In genomic region chr10:49497302-49497701, GRCm38 (mm10) we compare ENCODE assay signal across 23 mouse cellular contexts.
DNase-seq lines count a peak whose midpoint lies in the region; ATAC-seq lines count a peak whose summit lies in the region.
"Had no signal": no experiment of that assay in that cellular context is flagged by ENCODE, and none has a peak within 500 bp of the region (broad histone marks: within the 10 kb centered on the region; RNA-seq: fewer than 3 reads in every experiment).

No protein-coding gene starts in this region.

- no peak overlapping the region for H3K4me2 ChIP-seq in forebrain, embryonic 13.5 days
- no peak overlapping the region for H3K4me2 ChIP-seq in forebrain, embryonic 11.5 days (ENCODE audit: low read depth, low read length, severe bottlenecking)
- no peak overlapping the region for H3K4me2 ChIP-seq in forebrain, embryonic 15.5 days (replicated peaks)
- no peak overlapping the region for H3K4me2 ChIP-seq in forebrain, embryonic 12.5 days
- no peak overlapping the region for H3K4me2 ChIP-seq in forebrain, embryonic 16.5 days (ENCODE audit: low read length)
- H3K4me2 ChIP-seq: embryonic facial prominence, embryonic 12.5 days had no signal

- H3K9ac ChIP-seq in forebrain, embryonic 13.5 days: no peak overlapping the region
- H3K9ac ChIP-seq in forebrain, embryonic 11.5 days (ENCODE audit: low read length): no peak overlapping the region
- no peak overlapping the region for H3K9ac ChIP-seq in forebrain, embryonic 15.5 days (replicated peaks)
- H3K9ac ChIP-seq in forebrain, embryonic 12.5 days: no peak overlapping the region
- H3K9ac ChIP-seq in forebrain, embryonic 16.5 days (replicated peaks; ENCODE audit: low read depth, low read length): no peak overlapping the region
- H3K9ac ChIP-seq: embryonic facial prominence, embryonic 12.5 days had no signal

- H3K9me3 ChIP-seq in forebrain, embryonic 13.5 days (replicated peaks): no peaks in the 10 kb centered on the region
- no peaks in the 10 kb centered on the region for H3K9me3 ChIP-seq in forebrain, embryonic 11.5 days (ENCODE audit: control insufficient read depth, low read length)
- H3K9me3 ChIP-seq in forebrain, embryonic 15.5 days: no peaks in the 10 kb centered on the region
- no peaks in the 10 kb centered on the region for H3K9me3 ChIP-seq in forebrain, embryonic 12.5 days
- no peaks in the 10 kb centered on the region for H3K9me3 ChIP-seq in forebrain, embryonic 16.5 days (ENCODE audit: control insufficient read depth, low read length)
- H3K9me3 ChIP-seq: embryonic facial prominence, embryonic 10.5 days; embryonic facial prominence, embryonic 12.5 days; G1E had no signal

- no peaks in the 10 kb centered on the region for H3K27me3 ChIP-seq in forebrain, embryonic 13.5 days
- H3K27me3 ChIP-seq in forebrain, embryonic 11.5 days (ENCODE audit: control insufficient read depth, insufficient read depth, low read length): no peaks in the 10 kb centered on the region
- no peaks in the 10 kb centered on the region for H3K27me3 ChIP-seq in forebrain, embryonic 15.5 days
- no peaks in the 10 kb centered on the region for H3K27me3 ChIP-seq in forebrain, embryonic 12.5 days
- no peaks in the 10 kb centered on the region for H3K27me3 ChIP-seq in forebrain, embryonic 16.5 days (replicated peaks; ENCODE audit: control insufficient read depth, insufficient read depth, low read length)
- H3K27me3 ChIP-seq: CH12.LX; embryonic facial prominence, embryonic 12.5 days had no signal

- peaks cover 6% of the 10 kb centered on the region; the same call in 1 of the 2 replicates for H3K36me3 ChIP-seq in forebrain, embryonic 13.5 days (ENCODE audit: poor library complexity, severe bottlenecking)
- H3K36me3 ChIP-seq in forebrain, embryonic 11.5 days (ENCODE audit: control insufficient read depth, insufficient read depth, low read length): no peaks in the 10 kb centered on the region
- H3K36me3 ChIP-seq in forebrain, embryonic 15.5 days: no peaks in the 10 kb centered on the region
- no peaks in the 10 kb centered on the region for H3K36me3 ChIP-seq in forebrain, embryonic 12.5 days (replicated peaks)
- no peaks in the 10 kb centered on the region for H3K36me3 ChIP-seq in forebrain, embryonic 16.5 days (ENCODE audit: control insufficient read depth, insufficient read depth)
- H3K36me3 ChIP-seq: embryonic facial prominence, embryonic 10.5 days; embryonic facial prominence, embryonic 12.5 days; G1E had no signal

- H3K27ac ChIP-seq in forebrain, embryonic 13.5 days: no peak overlapping the region
- no peak overlapping the region for H3K27ac ChIP-seq in forebrain, embryonic 11.5 days (ENCODE audit: low read depth, low read length)
- no peak overlapping the region for H3K27ac ChIP-seq in forebrain, embryonic 15.5 days (replicated peaks)
- H3K27ac ChIP-seq in forebrain, embryonic 12.5 days: no peak overlapping the region
- no peak overlapping the region for H3K27ac ChIP-seq in forebrain, embryonic 16.5 days (ENCODE audit: low read length)
- H3K27ac ChIP-seq: embryonic facial prominence, embryonic 10.5 days; embryonic facial prominence, embryonic 12.5 days had no signal

- peak; percentile 16; the same call in 1 of the 2 replicates for ATAC-seq in forebrain, embryonic 13.5 days
- no peak for ATAC-seq in forebrain, embryonic 11.5 days (replicated peaks; ENCODE audit: low FRiP score)
- 0 out of 2 replicates have a peak, but pooled peaks have one; percentile 58 for ATAC-seq in forebrain, embryonic 15.5 days (replicated peaks)
- no peak for ATAC-seq in forebrain, embryonic 12.5 days (ENCODE audit: low FRiP score)
- ATAC-seq in forebrain, embryonic 16.5 days: peak; percentile 70
- ATAC-seq in granulocyte monocyte progenitor cell, adult 5-6 weeks (replicated peaks; ENCODE audit: poor library complexity, severe bottlenecking): no peak
- ATAC-seq: activated CD4-positive, CD25-positive, alpha-beta regulatory T cell, adult 4 months; CD4-positive, CD25-positive, alpha-beta regulatory T cell, adult 4 months; Patski had no signal

- WGBS in forebrain, embryonic 13.5 days: 78% methylated on average over 1 of the region's 1 CpGs
- WGBS in forebrain, embryonic 11.5 days: 81% methylated on average over 1 of the region's 1 CpGs
- 69% methylated on average over 1 of the region's 1 CpGs for WGBS in forebrain, embryonic 15.5 days
- WGBS in forebrain, embryonic 12.5 days: 93% methylated on average over 1 of the region's 1 CpGs
- WGBS in forebrain, embryonic 16.5 days: 50% methylated on average over 1 of the region's 1 CpGs

- H3K4me1 ChIP-seq in forebrain, embryonic 13.5 days: no peaks in the 10 kb centered on the region
- H3K4me1 ChIP-seq in forebrain, embryonic 11.5 days (replicated peaks; ENCODE audit: control insufficient read depth, insufficient read depth, low read length): no peaks in the 10 kb centered on the region
- H3K4me1 ChIP-seq in forebrain, embryonic 15.5 days: no peaks in the 10 kb centered on the region
- H3K4me1 ChIP-seq in forebrain, embryonic 12.5 days: no peaks in the 10 kb centered on the region
- no peaks in the 10 kb centered on the region for H3K4me1 ChIP-seq in forebrain, embryonic 16.5 days (replicated peaks; ENCODE audit: control insufficient read depth, insufficient read depth, low read length)
- H3K4me1 ChIP-seq: embryonic facial prominence, embryonic 10.5 days; embryonic facial prominence, embryonic 12.5 days had no signal

- H3K4me3 ChIP-seq in forebrain, embryonic 13.5 days: no peak overlapping the region
- H3K4me3 ChIP-seq in forebrain, embryonic 11.5 days (ENCODE audit: low read depth, low read length): no peak overlapping the region
- no peak overlapping the region for H3K4me3 ChIP-seq in forebrain, embryonic 15.5 days
- H3K4me3 ChIP-seq in forebrain, embryonic 12.5 days (replicated peaks): no peak overlapping the region
- no peak overlapping the region for H3K4me3 ChIP-seq in forebrain, embryonic 16.5 days (replicated peaks; ENCODE audit: low read length)
- H3K4me3 ChIP-seq: embryonic facial prominence, embryonic 10.5 days; embryonic facial prominence, embryonic 12.5 days had no signal

- no peak for DNase-seq in forebrain, embryonic 11.5 days (ENCODE audit: low spot score)
- no peak for DNase-seq in natural killer cell, adult 2 months (ENCODE audit: low spot score in 2 of 2)
- DNase-seq: adrenal gland, adult 8-10 months; adrenal gland, postnatal 14 days; adrenal gland, postnatal 36 days; B cell, adult 2 months; cerebellum, adult 11-12 months; cerebellum, adult 2 months; cerebellum, adult 9-10 months; cerebellum, postnatal 10 days; cerebellum, postnatal 25 days had no signal

Comparison
In these comparisons a context has a peak if more than half of its experiments do, and no peak if none do; other contexts are left out.
1. ATAC-seq: peak in forebrain, embryonic 13.5 days (single experiment), forebrain, embryonic 15.5 days (single experiment) and forebrain, embryonic 16.5 days (single experiment); none in forebrain, embryonic 11.5 days (single experiment), forebrain, embryonic 12.5 days (single experiment) and granulocyte monocyte progenitor cell, adult 5-6 weeks (single experiment).